Mouse (Mus musculus) G1E (cell line): ENCODE measurements at regions not wholly inside any gene's neighbourhood (a gene's known extent, or its start where the extent isn't known, plus 50 kb on each side); places are given as distances from the start of the nearest gene placed in this dataset.

Experiments
- CTCF ChIP-seq: IDR thresholded peaks from 2 replicates; pipeline ENCODE4 v1.5.1; 2012; ENCODE audit warnings: low read depth, low read length, inconsistent platforms, mixed read lengths
- GATA1 ChIP-seq: IDR thresholded peaks from 2 replicates; pipeline ENCODE4 v1.6.1; 2012; ENCODE audit warnings: borderline replicate concordance, low read length, inconsistent platforms, mixed read lengths
- GATA2 ChIP-seq: IDR thresholded peaks from 2 replicates; pipeline ENCODE4 v1.6.1; 2012; ENCODE audit warnings: low read depth, low read length, inconsistent platforms, borderline replicate concordance
- POLR2AphosphoS5 ChIP-seq: IDR thresholded peaks from 2 replicates; pipeline ENCODE4 v1.6.1; 2012; ENCODE audit warnings: low read depth, low read length, inconsistent platforms; ENCODE audit not compliant: insufficient replicate concordance
- TAL1 ChIP-seq: conservative IDR thresholded peaks from 2 replicates; pipeline ENCODE4 v1.6.1; 2012; ENCODE audit warnings: low read depth, low read length, inconsistent platforms, mixed read lengths

DNA sequence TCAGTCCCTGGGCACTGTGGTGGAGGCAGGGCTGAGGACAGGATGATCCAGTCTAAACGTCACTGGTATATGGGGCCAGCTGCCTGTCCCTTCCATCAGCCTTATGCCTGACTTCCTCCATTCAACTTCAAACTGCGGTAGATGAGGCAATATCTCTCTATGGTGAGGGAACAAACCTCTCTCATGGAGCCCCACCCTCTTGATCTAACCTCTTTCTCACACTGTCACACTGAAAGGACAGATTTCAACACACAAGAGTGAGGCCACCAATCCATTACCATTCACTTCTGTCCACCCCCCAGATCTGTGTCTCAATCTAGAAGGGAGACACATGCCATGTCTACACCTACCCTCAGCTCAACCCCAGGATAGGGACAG is 92.5 kb upstream of the Smad3 start:
- no peak for TF ChIP-seq CTCF
- no peak for TF ChIP-seq TAL1
- TF ChIP-seq POLR2AphosphoS5: no peak
- TF ChIP-seq GATA1: no peak
- TF ChIP-seq GATA2: no peak
